Mouse (Mus musculus): ENCODE measurements around the gene Krtap9-3.
"Not testable (repeated sequence)": the region's sequence is repeated elsewhere in the genome, so short reads cannot be mapped to it uniquely, and the experiment has no call there.

Krtap9-3 gene

DNA sequence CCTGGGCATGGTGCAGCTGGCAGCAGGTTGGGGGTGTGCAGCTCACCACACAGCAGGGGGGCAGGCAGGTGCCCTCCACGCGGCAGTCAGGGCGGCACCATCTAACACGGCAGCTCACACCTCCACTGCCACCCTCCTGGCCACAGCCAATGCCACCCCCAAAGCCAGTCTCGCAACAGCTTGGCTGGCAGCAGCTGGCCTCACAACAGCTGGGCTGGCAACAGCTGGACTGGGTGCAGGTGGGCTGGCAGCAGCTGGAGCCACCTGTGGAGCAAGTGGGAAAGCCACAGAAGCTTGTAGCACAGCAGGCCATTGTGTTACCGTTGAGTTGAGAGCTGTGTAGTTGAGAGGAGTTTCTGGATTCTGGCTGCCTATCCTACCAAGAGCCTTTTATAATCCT, at the start of gene Krtap9-3:
Gene Krtap9-3 (minus strand): TSS at position 364 of the 400 bp plus-strand sequence.
- in situ Hi-C loops (cut with MboI, MseI): not testable (repeated sequence)

- in situ Hi-C loops (cut with MboI, MseI): no loop called here
Measured at GRCm38 (mm10) chr11:99646444-99646843, 48.5 kb upstream of the Krtap9-3 start.

- in situ Hi-C loops (cut with MboI, MseI): no loop called here
Measured at GRCm38 (mm10) chr11:99644351-99644750, 46.4 kb upstream of the Krtap9-3 start.

GRCm38 (mm10) chr11:99643635-99644139, 45.8 kb upstream of the Krtap9-3 start, which contains the start of gene Krtap4-7:
TSS of gene Krtap4-7 (minus strand) at chr11:99644089.
- in situ Hi-C loops (cut with MboI, MseI): not testable (repeated sequence)

GRCm38 (mm10) chr11:99640926-99641325, 43.0 kb upstream of the Krtap9-3 start:
- in situ Hi-C loops (cut with MboI, MseI): no loop called here

GRCm38 (mm10) chr11:99637086-99637485, 39.2 kb upstream of the Krtap9-3 start:
- in situ Hi-C loops (cut with MboI, MseI): no loop called here

- in situ Hi-C loops (cut with MboI, MseI): no loop called here
Measured at GRCm38 (mm10) chr11:99634653-99635134, 36.8 kb upstream of the Krtap9-3 start, which contains the start of gene Krtap4-2. TSS of gene Krtap4-2 (minus strand) at chr11:99635084.

GRCm38 (mm10) chr11:99633293-99633692, 35.4 kb upstream of the Krtap9-3 start:
- in situ Hi-C loops (cut with MboI, MseI): no loop called here

- in situ Hi-C loops (cut with MboI, MseI): no loop called here
Measured at GRCm38 (mm10) chr11:99630890-99631289, 33.0 kb upstream of the Krtap9-3 start.

GRCm38 (mm10) chr11:99628138-99628537, 30.2 kb upstream of the Krtap9-3 start, which contains the start of gene Krtap4-1:
TSS of gene Krtap4-1 (minus strand) at chr11:99628238.
- in situ Hi-C loops (cut with MboI, MseI): no loop called here

DNA sequence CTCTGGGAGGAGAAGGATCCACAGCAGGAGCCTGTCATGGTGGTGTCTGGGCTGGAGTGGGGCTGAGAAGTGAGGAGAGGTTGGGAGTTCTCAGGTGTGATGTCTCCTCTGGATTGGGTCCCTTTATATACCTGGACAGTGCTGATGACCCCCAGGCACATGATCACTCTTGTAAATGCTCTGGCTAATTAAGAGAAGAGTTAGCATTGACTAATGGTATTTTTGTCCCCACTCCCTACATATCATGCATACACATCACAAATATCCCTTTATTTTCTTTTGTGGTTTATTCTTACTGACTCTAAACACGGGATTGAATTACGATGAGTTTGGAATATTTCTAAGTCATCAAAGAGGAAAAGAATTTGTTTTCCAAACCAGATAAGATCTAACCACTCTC, 22.4 kb upstream of the Krtap9-3 start, which contains the start of gene Gm11562:
Gene Gm11562 (minus strand): TSS at position 101 of the 400 bp plus-strand sequence.
- in situ Hi-C loops (cut with MboI, MseI): no loop called here

GRCm38 (mm10) chr11:99614796-99615363, 17.0 kb upstream of the Krtap9-3 start, which contains the start of gene Krtap2-4:
TSS of gene Krtap2-4 (minus strand) at chr11:99614846.
- in situ Hi-C loops (cut with MboI, MseI): no loop called here

DNA sequence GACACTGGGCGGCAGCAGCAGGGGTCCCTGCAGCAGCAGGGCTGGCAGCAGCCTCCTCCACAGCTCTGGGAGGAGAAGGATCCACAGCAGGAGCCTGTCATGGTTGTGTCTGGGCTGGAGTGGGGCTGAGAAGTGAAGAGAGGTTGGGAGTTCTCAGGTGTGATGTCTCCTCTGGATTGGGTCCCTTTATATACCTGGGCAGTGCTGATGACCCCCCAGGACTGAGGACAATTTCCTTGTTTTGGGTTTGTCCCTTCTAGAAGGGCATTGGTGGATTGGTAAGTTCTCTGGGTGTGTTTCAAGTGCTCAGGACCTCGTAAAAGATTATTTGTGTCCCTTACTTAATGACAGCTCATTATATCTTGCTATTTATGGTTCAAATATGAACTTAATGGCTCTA, 12.2 kb upstream of the Krtap9-3 start, which contains the start of gene Gm11937:
Gene Gm11937 (minus strand): TSS at position 101 of the 400 bp plus-strand sequence.
- in situ Hi-C loops (cut with MboI, MseI): not testable (repeated sequence)

GRCm38 (mm10) chr11:99609126-99609525, 11.2 kb upstream of the Krtap9-3 start:
- in situ Hi-C loops (cut with MboI, MseI): no loop called here

- in situ Hi-C loops (cut with MboI, MseI): not testable (repeated sequence)
Measured at GRCm38 (mm10) chr11:99603208-99603607, 5.3 kb upstream of the Krtap9-3 start, which contains the start of gene Gm11938. TSS of gene Gm11938 (minus strand) at chr11:99603308.

- in situ Hi-C loops (cut with MboI, MseI): no loop called here
Measured at GRCm38 (mm10) chr11:99590981-99591380, 6.9 kb downstream of the Krtap9-3 start, which contains the start of gene Krtap1-3. TSS of gene Krtap1-3 (minus strand) at chr11:99591339.

DNA sequence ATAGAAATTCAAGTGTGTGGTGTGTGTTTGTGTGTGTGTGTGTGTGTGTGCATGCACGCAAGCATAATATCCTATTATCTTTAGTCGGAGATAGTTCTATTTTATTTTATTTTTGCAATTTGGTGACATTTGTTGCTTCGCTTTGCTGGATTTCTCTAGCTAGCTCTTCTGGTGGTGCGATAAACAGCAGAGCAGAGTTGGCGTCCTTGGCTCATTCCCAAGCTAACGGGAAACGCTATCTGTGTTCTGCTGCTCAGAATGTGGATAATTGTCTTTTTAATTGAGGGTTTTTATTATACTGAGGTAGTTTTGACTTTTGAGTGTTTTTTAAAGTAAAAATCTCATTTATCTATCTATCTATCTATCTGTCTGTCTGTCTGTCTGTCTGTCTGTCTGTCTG, 12.8 kb downstream of the Krtap9-3 start:
- in situ Hi-C loops (cut with MboI, MseI): no loop called here

DNA sequence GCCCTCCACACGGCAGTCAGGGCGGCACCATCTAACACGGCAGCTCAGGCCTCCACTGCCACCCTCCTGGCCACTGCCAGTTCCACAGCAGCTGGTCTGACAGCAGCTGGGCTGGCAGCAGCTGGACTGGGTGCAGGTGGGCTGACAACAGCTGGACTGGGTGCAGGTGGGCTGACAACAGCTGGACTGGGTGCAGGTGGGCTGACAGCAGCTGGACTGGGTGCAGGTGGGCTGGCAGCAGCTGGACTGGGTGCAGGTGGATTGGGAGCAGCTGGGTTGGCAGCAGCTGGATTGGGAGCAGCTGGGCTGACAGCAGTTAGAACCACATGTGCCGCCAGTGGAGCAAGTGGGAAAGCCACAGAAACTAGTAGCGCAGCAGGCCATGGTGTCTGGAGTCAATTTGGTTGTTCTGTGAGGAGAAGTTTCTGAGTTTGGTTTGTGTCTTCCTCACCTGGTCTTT, 14.6 kb downstream of the Krtap9-3 start, which contains the start of gene Krtap1-4:
Gene Krtap1-4 (minus strand): TSS at position 410 of the 460 bp plus-strand sequence.
- in situ Hi-C loops (cut with MboI, MseI): no loop called here

DNA sequence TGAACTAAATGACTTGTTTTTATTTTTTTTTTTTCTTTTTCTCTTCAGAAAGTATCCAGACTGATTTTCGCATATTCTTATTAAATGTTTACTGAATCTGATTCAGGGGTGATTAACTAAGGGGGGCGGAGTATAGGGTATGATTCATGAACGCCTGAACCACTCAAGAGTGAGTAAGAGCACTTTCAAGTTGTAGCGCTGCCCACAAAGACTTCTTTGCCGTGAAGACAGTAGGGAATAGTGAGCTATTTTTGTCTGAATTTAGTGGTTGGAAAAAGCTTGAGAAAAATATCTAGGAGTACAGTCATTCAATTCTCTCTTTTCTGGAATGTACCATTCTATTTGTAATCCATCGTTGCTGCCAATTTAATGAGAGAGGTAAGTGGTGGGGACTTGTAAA, 16.3 kb downstream of the Krtap9-3 start:
- in situ Hi-C loops (cut with MboI, MseI): no loop called here

DNA sequence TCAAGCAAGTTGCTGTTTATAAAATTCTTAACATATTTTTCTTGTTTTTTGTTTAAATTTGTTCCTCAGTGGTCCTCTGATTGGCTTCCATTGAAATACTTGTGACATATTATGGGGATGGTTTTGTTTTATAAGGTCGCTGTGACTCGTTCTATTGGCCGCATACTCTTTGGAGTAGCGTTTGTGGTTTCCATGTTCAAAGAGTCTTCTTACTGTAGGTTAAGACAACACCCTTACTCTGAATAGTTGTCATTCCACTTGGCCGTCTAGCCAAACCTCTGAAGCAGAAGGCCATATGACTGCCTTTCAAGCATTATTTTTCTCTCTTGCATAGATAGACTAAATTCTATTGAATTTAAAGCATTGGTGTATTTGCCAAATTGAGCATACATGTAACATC, 16.9 kb downstream of the Krtap9-3 start:
- in situ Hi-C loops (cut with MboI, MseI): no loop called here

DNA sequence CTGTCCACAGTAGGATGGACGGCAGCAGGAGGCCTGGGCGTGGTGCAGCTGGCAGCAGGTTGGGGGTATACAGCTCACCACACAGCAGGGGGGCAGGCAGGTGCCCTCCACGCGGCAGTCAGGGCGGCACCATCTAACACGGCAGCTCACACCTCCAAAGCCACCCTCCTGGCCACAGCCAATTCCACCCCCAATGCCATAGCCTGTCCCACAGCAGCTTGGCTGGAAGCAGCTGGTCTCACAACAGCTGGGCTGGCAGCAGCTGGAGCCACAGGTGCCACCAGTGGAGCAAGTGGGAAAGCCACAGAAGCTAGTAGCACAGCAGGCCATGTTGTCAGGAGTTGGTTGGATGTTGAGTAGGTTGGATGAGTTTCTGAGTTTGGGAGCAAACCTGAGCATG, 17.3 kb downstream of the Krtap9-3 start, which contains the start of gene Krtap1-5:
Gene Krtap1-5 (minus strand): TSS at position 381 of the 400 bp plus-strand sequence.
- in situ Hi-C loops (cut with MboI, MseI): no loop called here

GRCm38 (mm10) chr11:99574106-99574505, 23.8 kb downstream of the Krtap9-3 start:
- in situ Hi-C loops (cut with MboI, MseI): no loop called here
